Mouse (Mus musculus) cerebellum, adult (tissue): Measurements from ENCODE around the gene Nagpa.
"Not testable (repeated sequence)": the region's sequence is repeated elsewhere in the genome, so short reads cannot be mapped to it uniquely, and the experiment has no call there.

Experiments
- ATAC-seq: cut with Nextera tagmentation; 2 replicates; pipeline ENCODE4 v1.9.2; 2017; ENCODE audit warnings: mild to moderate bottlenecking, moderate library complexity, mixed read lengths; ENCODE audit not compliant: insufficient number of reproducible peaks, low FRiP score, low TSS enrichment

Gene Nagpa

GRCm38 (mm10) chr16:5203668-5204433 is at the start of gene Nagpa:
Nagpa (minus strand) TSS chr16:5204012.
- peak; percentile 78 for ATAC-seq

- no peak for ATAC-seq
These were observed 48.4 kb upstream of the Nagpa start for GRCm38 (mm10) chr16:5252260-5252659.

GRCm38 (mm10) chr16:5250891-5251290 is 47.1 kb upstream of the Nagpa start:
- no peak for ATAC-seq

GRCm38 (mm10) chr16:5244411-5244810 is 40.6 kb upstream of the Nagpa start:
- no peak for ATAC-seq

GRCm38 (mm10) chr16:5242882-5243281 is 39.1 kb upstream of the Nagpa start:
- no peak for ATAC-seq

GRCm38 (mm10) chr16:5242355-5242754 is 38.5 kb upstream of the Nagpa start:
- no peak for ATAC-seq

GRCm38 (mm10) chr16:5233418-5234313 is 29.9 kb upstream of the Nagpa start, which contains the start of gene Alg1:
Alg1 (plus strand) TSS chr16:5233621.
- ATAC-seq = peak; percentile 94

GRCm38 (mm10) chr16:5232982-5233381 is 29.2 kb upstream of the Nagpa start:
- ATAC-seq = 0 out of 2 replicates have a peak, but pooled peaks have one; percentile 11

GRCm38 (mm10) chr16:5228103-5228502 is 24.3 kb upstream of the Nagpa start:
- not testable (repeated sequence) for ATAC-seq

GRCm38 (mm10) chr16:5227501-5227900 is 23.7 kb upstream of the Nagpa start:
- not testable (repeated sequence) for ATAC-seq

GRCm38 (mm10) chr16:5226534-5226933 is 22.7 kb upstream of the Nagpa start:
- not testable (repeated sequence) for ATAC-seq

- ATAC-seq = no peak
These were observed 18.3 kb upstream of the Nagpa start, which contains the start of gene AU021092 for GRCm38 (mm10) chr16:5222140-5222539. AU021092 (minus strand) TSS chr16:5222299.

GRCm38 (mm10) chr16:5221403-5221802 is 17.6 kb upstream of the Nagpa start:
- ATAC-seq = no peak

GRCm38 (mm10) chr16:5217341-5218133 is 13.7 kb upstream of the Nagpa start:
- no peak for ATAC-seq

GRCm38 (mm10) chr16:5216686-5217085 is 12.9 kb upstream of the Nagpa start:
- ATAC-seq = no peak

- no peak for ATAC-seq
These were observed 10.3 kb upstream of the Nagpa start for GRCm38 (mm10) chr16:5214126-5214525.

GRCm38 (mm10) chr16:5212150-5212549 is 8.3 kb upstream of the Nagpa start:
- no peak for ATAC-seq

GRCm38 (mm10) chr16:5210365-5210764 is 6.6 kb upstream of the Nagpa start:
- ATAC-seq = no peak

GRCm38 (mm10) chr16:5206051-5206450 is 2.2 kb upstream of the Nagpa start:
- no peak for ATAC-seq

GRCm38 (mm10) chr16:5205431-5205970 is 1.7 kb upstream of the Nagpa start:
- ATAC-seq = no peak
